Mouse (Mus musculus) layer of hippocampus, adult 8-10 months (tissue): ENCODE data around the gene Mid1. TPM values are rescaled to one million over a fixed set of nuclear protein-coding genes. Genes with fewer than 3 reads are reported as not detected.
"Not testable (repeated sequence)": the region's sequence is repeated elsewhere in the genome, so short reads cannot be mapped to it uniquely, and the experiment has no call there.

ENCODE experiments used
- DNase-seq, 2 experiments: peaks; one replicate each; pipeline ENCODE4 v3.0.0; 2022; ENCODE audit warnings: low spot score in 2 of 2
- total RNA-seq, 4 experiments: library from RNA; stranded (reverse); gene quantifications; 2 replicates each; pipeline ENCODE4 v1.2.4; 2022

The Mid1 gene
- total RNA-seq, 4 experiments from 2014 or later = 4.8 to 29.5 (median 13.2) TPM

DNA sequence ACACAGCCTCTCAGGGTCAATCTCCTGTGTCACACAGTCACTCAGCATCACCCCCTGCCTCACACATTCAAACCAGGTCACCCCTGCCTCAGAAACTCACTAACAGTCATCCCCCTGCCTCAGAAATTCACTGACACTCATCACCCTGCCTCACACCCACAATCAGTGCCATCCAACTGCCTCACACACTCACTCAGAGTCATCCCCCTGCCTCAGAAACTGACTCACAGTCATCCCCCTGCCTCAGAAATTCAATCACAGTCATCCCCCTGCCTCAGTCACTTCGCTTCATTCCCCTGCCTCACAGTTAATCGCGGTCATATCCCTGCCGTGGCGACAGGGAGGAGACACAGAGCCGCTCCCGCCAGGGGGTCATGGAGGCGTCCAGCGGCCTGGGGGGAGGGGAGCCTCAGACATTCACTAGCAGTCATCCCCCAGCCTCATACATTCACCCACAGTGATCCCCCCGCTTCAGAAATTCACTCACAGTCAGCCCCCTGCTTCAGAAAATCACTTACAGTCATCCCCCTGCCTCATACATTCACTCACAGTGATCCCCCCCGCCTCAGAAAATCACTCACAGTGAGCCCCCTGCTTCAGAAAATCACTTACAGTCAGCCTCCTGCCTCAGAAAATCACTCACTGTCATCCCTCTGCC lies 314.4 kb downstream of the Mid1 start:
- peak in 1 of 2 experiments; percentile 80 for DNase-seq

DNA sequence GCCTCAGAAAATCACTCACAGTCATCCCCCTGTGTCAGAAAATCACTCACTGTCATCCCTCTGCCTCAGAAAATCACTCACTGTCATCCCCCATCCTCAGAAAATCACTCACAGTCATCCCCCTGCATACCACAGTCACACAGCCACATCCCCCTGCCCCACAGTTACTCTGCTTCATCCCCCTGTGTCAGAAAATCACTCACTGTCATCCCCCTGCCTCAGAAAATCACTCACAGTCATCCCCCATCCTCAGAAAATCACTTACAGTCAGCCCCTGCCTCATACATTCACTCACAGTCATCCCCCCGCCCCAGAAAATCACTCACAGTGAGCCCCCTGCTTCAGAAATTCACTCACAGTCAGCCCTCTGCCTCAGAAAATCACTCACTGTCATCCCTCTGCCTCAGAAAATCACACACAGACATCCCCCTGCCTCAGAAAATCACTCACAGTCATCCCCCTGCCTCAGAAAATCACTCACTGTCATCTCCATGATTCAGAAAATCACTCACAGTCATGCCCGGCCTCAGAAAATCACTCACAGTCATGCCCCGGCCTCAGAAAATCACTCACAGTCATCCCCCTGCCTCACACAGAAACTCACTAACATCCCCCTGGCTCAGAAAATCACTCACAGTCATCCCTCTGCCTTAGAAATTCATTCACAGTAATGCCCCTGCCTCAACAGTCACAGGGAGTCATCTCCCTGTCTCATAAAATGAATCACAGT lies 315.1 kb downstream of the Mid1 start:
- DNase-seq = not testable (repeated sequence)

DNA sequence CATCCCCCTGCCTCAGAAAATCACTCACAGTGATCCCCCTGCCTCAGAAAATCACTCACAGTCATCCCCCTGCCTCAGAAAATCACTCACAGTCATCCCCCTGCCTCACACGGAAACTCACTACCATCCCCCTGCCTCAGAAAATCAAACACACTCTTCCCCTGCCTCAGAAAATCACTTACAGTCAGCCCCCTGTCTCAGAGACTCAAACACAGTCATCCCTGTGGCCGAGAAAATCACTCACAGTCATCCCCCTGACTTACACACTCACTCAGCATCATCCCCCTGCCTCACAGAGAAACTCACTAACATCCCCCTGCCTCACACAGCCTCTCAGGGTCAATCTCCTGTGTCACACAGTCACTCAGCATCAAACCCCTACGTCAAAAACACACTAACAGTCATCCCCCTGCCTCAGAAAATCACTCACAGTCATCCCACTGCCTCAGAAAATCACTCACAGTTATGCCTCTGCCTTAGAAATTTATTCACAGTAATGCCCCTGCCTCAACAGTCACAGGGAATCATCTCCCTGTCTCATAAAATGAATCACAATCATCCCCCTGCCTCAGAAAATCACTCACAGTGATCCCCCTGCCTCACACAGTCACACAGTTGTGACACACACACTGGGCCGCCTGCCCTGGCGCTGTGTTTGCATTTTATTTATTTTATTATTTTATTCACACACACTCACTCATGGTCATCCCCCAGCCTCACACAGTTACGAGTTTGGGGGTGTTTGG lies 315.8 kb downstream of the Mid1 start:
- not testable (repeated sequence) for DNase-seq

DNA sequence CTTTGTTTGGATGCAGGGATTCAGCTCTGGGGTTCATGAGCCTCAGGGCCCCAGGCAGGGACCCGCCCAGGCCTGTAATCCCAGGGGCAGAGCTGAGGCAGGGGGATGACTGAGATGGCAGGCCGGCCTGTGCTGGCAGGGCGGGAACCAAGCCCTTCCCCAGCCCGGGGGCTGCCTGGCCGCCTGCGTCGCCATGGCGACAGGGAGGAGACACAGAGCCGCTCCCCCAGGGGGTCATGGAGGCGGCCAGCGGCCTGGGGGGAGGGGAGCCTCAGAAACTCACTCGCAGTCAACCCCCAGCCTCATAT lies 316.3 kb downstream of the Mid1 start:
- DNase-seq = not testable (repeated sequence)

DNA sequence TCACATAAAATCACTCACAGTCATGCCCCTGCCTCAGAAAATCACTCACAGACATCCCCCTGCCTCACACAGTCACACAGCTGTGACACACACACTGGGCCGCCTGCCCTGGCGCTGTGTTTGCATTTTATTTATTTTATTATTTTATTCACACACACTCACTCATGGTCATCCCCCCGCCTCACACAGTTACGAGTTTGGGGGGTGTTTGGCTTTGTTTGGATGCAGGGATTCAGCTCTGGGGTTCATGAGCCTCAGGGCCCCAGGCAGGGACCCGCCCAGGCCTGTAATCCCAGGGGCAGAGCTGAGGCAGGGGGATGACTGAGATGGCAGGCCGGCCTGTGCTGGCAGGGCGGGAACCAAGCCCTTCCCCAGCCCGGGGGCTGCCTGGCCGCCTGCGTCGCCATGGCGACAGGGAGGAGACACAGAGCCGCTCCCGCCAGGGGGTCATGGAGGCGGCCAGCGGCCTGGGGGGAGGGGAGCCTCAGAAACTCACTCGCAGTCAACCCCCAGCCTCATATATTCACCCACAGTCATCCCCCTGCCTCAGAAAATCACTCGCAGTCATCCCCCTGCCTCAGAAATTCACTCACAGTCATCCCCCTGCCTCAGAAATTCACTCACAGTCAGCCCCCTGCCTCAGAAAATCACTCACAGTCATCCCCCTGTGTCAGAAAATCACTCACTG lies 317.7 kb downstream of the Mid1 start:
- DNase-seq = peak; percentile 73 to 85

DNA sequence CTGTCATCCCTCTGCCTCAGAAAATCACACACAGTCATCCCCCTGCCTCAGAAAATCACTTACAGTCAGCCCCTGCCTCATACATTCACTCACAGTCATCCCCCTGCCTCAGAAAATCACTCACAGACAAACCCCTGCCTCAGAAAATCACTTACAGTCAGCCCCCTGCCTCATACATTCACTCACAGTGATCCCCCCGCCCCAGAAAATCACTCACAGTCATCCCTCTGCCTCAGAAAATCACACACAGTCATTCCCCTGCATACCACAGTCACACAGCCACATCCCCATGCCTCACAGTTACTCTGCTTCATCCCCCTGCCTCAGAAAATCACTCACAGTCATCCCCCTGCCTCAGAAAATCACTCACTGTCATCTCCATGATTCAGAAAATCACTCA lies 318.5 kb downstream of the Mid1 start:
- not testable (repeated sequence) for DNase-seq

DNA sequence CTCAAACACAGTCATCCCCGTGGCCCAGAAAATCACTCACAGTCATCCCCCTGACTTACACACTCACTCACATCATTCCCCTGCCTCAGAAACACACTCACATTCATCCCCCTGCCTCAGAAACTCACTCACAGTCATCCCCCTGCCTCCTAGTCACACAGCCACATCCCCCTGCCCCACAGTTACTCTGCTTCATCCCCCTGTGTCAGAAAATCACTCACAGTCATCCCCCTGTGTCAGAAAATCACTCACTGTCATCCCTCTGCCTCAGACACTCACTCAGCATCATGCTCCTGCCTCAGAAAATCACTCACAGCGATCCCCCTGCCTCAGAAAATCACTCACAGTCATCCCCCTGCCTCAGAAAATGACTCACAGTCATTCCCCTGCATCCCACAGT lies 319.2 kb downstream of the Mid1 start:
- DNase-seq = not testable (repeated sequence)

DNA sequence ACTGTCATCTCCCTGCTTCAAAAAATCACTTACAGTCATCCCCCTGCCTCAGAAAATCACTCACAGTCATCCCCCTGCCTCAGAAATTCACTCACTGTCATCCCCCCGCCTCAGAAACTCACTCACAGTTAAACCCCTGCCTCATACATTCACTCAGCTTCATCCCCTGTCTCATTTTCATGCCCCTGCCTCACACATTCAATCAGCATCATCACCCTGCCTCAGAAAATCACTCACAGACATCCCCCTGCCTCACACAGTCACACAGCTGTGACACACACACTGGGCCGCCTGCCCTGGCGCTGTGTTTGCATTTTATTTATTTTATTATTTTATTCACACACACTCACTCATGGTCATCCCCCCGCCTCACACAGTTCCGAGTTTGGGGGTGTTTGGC lies 319.8 kb downstream of the Mid1 start:
- DNase-seq = not testable (repeated sequence)

DNA sequence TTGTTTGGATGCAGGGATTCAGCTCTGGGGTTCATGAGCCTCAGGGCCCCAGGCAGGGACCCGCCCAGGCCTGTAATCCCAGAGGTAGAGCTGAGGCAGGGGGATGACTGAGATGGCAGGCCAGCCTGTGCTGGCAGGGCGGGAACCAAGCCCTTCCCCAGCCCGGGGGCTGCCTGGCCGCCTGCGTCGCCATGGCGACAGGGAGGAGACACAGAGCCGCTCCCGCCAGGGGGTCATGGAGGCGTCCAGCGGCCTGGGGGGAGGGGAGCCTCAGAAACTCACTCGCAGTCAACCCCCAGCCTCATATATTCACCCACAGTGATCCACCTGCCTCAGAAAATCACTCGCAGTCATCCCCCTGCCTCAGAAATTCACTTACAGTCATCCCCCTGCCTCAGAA lies 320.2 kb downstream of the Mid1 start:
- DNase-seq = peak in 1 of 2 experiments; percentile 71

DNA sequence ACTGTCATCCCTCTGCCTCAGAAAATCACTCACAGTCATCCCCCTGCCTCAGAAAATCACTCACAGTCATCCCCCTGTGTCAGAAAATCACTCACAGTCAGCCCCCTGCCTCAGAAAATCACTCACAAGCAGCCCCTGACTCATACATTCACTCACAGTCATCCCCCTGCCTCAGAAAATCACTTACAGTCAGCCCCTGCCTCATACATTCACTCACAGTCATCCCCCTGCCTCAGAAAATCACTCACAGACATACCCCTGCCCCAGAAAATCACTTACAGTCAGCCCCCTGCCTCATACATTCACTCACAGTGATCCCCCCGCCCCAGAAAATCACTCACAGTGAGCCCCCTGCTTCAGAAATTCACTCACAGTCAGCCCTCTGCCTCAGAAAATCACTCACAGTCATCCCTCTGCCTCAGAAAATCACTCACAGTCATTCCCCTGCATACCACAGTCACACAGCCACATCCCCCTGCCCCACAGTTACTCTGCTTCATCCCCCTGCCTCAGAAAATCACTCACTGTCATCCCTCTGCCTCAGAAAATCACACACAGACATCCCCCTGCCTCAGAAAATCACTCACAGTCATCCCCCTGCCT lies 320.8 kb downstream of the Mid1 start:
- DNase-seq = not testable (repeated sequence)

DNA sequence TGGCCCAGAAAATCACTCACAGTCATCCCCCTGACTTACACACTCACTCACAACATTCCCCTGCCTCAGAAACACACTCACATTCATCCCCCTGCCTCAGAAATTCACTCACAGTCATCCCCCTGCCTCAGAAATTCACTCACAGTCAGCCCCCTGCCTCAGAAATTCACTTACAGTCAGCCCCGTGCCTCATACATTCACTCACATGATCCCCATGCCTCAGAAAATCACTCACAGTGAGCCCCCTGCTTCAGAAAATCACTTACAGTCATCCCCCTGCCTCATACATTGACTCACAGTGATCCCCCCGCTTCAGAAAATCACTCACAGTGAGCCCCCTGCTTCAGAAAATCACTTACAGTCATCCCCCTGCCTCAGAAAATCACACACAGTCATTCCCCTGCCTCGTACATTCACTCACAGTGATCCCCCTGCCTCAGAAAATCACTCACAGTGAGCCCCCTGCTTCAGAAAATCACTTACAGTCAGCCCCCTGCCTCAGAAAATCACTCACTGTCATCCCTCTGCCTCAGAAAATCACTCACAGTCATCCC lies 321.8 kb downstream of the Mid1 start:
- DNase-seq = not testable (repeated sequence)

DNA sequence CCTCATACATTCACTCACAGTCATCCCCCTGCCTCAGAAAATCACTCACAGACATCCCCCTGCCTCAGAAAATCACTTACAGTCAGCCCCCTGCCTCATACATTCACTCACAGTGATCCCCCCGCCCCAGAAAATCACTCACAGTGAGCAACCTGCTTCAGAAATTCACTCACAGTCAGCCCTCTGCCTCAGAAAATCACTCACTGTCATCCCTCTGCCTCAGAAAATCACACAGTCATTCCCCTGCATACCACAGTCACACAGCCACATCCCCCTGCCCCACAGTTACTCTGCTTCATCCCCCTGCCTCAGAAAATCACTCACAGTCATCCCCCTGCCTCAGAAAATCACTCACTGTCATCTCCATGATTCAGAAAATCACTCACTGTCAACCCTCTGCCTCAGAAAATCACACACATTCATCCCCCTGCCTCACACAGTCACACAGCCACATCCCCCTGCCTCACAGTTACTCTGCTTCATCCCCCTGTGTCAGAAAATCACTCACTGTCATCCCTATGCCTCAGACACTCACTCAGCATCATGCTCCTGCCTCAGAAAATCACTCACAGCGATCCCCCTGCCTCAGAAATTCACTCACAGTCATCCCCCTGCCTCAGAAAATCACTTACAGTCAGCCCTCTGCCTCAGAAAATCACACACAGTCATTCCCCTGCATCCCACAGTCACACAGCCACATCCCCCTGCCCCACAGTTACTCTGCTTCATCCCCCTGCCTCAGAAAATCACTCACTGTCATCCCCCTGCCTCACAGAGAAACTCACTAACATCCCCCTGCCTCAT lies 322.6 kb downstream of the Mid1 start:
- DNase-seq = not testable (repeated sequence)

DNA sequence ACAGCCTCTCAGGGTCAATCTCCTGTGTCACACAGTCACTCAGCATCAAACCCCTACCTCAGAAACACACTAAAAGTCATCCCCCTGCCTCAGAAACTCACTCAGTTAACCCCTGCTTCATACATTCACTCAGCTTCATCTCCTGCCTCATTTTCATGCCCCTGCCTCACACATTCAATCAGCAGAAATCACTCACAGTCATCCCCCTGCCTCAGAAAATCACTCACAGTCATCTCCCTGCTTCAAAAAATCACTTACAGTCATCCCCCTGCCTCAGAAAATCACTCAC lies 323.1 kb downstream of the Mid1 start:
- not testable (repeated sequence) for DNase-seq

DNA sequence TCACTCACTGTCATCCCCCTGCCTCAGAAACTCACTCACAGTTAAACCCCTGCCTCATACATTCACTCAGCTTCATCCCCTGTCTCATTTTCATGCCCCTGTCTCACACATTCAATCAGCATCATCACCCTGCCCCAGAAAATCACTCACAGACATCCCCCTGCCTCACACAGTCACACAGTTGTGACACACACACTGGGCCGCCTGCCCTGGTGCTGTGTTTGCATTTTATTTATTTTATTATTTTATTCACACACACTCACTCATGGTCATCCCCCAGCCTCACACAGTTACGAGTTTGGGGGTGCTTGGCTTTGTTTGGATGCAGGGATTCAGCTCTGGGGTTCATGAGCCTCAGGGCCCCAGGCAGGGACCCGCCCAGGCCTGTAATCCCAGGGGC lies 323.6 kb downstream of the Mid1 start:
- DNase-seq = peak; percentile 65 to 75

DNA sequence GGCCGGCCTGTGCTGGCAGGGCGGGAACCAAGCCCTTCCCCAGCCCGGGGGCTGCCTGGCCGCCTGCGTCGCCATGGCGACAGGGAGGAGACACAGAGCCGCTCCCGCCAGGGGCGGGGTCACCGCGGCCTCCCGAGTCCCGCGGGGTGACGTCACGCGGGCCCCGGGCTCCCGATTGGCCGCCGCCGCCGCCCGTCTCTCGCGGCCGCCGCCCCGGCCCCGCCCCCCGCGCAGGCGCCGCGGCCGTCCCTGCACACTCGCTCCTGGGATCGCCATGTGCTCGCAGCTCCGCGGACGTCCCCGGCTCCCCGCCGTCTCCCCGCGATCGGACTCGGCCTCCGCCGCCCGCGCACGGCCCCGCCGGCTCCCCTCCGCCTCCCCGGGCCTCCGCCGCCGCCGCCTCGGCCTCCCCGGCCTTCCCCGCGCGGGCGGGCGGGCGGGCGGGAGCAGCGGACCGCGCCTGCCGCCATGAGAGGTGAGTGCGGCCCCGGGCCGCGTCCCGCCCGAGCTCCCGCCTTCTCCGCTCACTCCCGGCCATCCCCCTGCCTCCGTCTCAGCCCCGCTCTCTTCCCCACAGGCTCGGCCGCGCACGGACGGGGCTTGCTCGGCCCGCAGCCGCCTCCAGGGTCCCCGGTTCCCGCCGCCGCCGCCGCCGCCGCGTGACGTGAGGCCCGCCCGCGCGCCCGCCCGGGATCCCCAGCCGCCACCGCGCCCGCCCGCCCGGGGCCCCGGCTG lies 324.2 kb downstream of the Mid1 start, which contains the start of gene Gm21887:
Gm21887 (plus strand) TSS at position 644 of the 735 bp plus-strand sequence.
- DNase-seq = peak; percentile 91 to 95

DNA sequence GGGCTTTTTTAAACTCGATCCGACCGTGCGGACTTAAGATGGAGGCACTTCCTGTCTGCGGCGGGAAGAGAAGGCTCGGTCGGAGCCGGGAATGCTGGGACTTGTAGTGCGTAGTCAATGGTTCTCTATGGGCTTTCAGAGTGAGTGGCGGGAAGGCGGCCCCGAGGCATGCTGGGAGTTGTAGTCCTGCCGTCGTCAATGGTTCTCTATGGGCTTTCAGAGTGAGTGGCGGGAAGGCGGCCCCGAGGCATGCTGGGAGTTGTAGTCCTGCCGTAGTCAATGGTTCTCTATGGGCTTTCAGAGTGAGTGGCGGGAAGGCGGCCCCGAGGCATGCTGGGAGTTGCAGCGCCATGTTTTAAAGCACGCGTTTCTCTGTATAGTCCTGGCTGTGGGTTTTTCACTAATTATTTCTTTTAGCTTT lies 324.8 kb downstream of the Mid1 start:
- peak; percentile 100 for DNase-seq

DNA sequence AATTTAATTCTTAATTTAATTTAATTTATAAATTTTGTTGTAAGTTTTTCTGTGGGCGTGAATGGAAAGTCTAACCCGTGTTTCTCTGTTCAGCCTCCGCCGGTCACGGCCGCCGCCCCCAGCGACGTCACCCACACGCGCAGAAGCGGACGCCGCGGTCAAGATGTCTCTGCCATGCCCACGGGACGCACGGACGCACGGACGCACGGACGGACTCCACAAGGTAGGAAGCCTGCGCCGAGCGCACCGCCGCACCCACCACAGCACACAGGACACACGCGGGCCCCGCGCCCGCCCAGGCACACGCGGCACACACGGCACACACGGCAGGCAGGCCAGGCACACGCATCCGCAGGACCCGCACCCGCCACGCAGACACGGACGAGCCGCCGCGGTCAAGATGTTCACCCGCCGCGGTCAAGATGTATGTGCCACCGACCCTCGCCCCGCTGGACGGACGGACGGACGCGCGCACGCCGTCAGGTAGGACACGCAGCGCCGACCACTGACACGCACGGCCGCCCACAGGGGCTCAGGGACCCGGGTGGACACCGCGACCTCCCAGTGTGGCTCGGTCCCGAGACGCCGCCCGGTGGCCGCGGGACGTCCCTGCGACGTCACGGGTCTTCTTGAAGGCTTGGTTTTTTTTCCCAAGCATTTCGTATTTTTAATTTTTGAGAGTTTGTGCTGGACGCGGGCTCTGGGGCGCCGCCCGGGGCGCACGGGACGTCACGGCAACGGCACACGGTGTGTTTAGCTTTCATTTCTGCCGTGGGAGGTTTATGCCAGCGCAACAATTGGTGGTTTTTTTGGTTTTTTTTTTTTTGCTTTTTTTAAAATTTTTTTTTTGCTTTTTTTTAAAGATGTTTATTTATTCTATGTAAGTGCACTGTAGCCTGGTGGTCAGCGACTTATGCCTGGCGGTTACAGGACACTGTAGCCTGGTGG lies 325.9 kb downstream of the Mid1 start:
- DNase-seq = peak; percentile 76 to 86

DNA sequence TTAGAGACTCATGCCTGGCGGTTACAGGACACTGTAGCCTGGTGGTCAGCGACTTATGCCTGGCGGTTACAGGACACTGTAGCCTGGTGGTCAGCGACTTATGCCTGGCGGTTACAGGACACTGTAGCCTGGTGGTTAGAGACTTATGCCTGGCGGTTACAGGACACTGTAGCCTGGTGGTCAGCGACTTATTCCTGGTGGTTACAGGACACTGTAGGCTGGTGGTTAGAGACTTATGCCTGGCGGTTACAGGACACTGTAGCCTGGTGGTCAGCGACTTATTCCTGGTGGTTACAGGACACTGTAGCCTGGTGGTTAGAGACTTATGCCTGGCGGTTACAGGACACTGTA lies 326.5 kb downstream of the Mid1 start:
- DNase-seq = not testable (repeated sequence)
